Mouse (Mus musculus) ES-E14 (cell line): ENCODE data around the gene Hras. TPM values are rescaled to one million over a fixed set of nuclear protein-coding genes. Genes with fewer than 3 reads are reported as not detected.

Experiments used
- DNase-seq: peaks from one replicate; pipeline ENCODE4 v3.0.0-alpha.2; 2013; ENCODE audit warnings: low read depth, low spot score
- H3K27ac ChIP-seq: 2 replicates; pipeline ENCODE4 v1.5.1; 2012; ENCODE audit warnings: low read depth, mild to moderate bottlenecking, low read length, moderate library complexity, mixed read lengths; ENCODE audit not compliant: poor library complexity, insufficient read depth, severe bottlenecking
- H3K36me3 ChIP-seq: 2 replicates; pipeline ENCODE4 v1.6.1; 2012; ENCODE audit warnings: mild to moderate bottlenecking, low read length, moderate library complexity, mixed read lengths; ENCODE audit not compliant: control insufficient read depth, poor library complexity, insufficient read depth, severe bottlenecking
- H3K4me1 ChIP-seq, 2 experiments: fragments of 150-350 bp in 1 of 2; sonication (generic) in 1 of 2; 2 replicates each; pipeline ENCODE4 v1.6.1; 2012; ENCODE audit warnings: low read length in 2 of 2, mild to moderate bottlenecking in 1 of 2, mixed read lengths in 1 of 2; ENCODE audit not compliant: control insufficient read depth in 2 of 2, insufficient read depth in 2 of 2, poor library complexity in 1 of 2
- H3K4me3 ChIP-seq, 2 experiments: fragments of 150-350 bp in 1 of 2; sonication (generic) in 1 of 2; 2 replicates each; pipeline ENCODE4 v1.5.1; 2012; ENCODE audit warnings: low read length in 2 of 2, low read depth in 1 of 2, mild to moderate bottlenecking in 1 of 2, mixed read lengths in 1 of 2; ENCODE audit not compliant: insufficient read depth in 1 of 2, poor library complexity in 1 of 2, severe bottlenecking in 1 of 2
- H3K9ac ChIP-seq: 2 replicates; pipeline ENCODE4 v1.6.1; 2012; ENCODE audit warnings: low read depth, mild to moderate bottlenecking, low read length, mixed read lengths; ENCODE audit not compliant: poor library complexity, insufficient read depth, severe bottlenecking
- H3K9me3 ChIP-seq: fragments of 150-350 bp; sonication (generic); 2 replicates; pipeline ENCODE4 v1.6.1; 2012; ENCODE audit warnings: low read depth, mild to moderate bottlenecking, low read length; ENCODE audit not compliant: control insufficient read depth, insufficient read depth
- CHD2 ChIP-seq: IDR thresholded peaks from 2 replicates; pipeline ENCODE4 v1.6.1; 2014; ENCODE audit warnings: mild to moderate bottlenecking, low read depth, low read length, inconsistent platforms
- HCFC1 ChIP-seq: IDR thresholded peaks from 2 replicates; pipeline ENCODE4 v1.6.1; 2012; ENCODE audit warnings: low read length, inconsistent platforms, borderline replicate concordance; ENCODE audit not compliant: insufficient read depth
- MAFK ChIP-seq: IDR thresholded peaks from 2 replicates; pipeline ENCODE4 v1.6.1; 2014; ENCODE audit warnings: mild to moderate bottlenecking, low read depth, low read length, inconsistent platforms; ENCODE audit not compliant: insufficient read depth
- ZC3H11A ChIP-seq: IDR thresholded peaks from 2 replicates; pipeline ENCODE4 v1.6.1; 2012; ENCODE audit warnings: low read depth, mild to moderate bottlenecking, inconsistent platforms, low read length, borderline replicate concordance
- ZNF384 ChIP-seq: IDR thresholded peaks from 2 replicates; pipeline ENCODE4 v1.6.1; 2012; ENCODE audit warnings: low read depth, low read length, inconsistent platforms
- in situ Hi-C, 2 experiments: fragments of 600-800 bp; cut with MboI; formaldehyde crosslinking; loops; one replicate each; pipeline ENCODE4 v1.15.1; 2025; ENCODE audit warnings: low sequenced_read_pairs in 2 of 2, inconsistent platforms in 1 of 2; ENCODE audit not compliant: unreplicated experiment in 2 of 2
- total RNA-seq: library from RNA; depleted of rRNA; stranded (reverse); fragments of 300-350 nt; gene quantifications from 2 replicates; pipeline ENCODE4 v1.2.3, GENCODE M21; 2012

Hras gene
- total RNA-seq, 1 experiment: 130 TPM

GRCm38 (mm10) chr7:141195754-141196153, 1.9 kb upstream of the Hras start:
- in situ Hi-C loops: no loop called here
- H3K4me3 ChIP-seq: no peak overlapping the region
- peaks cover 16% of the 10 kb centered on the region for H3K36me3 ChIP-seq
- H3K9me3 ChIP-seq: no peaks in the 10 kb centered on the region
- no peak for DNase-seq
- no peak overlapping the region for H3K27ac ChIP-seq
- H3K4me1 ChIP-seq: peaks cover 0 to 17% of the 10 kb centered on the region in 2 experiments; a peak in 1 of 4 replicates
- no peak for TF ChIP-seq CHD2
- no peak for TF ChIP-seq ZC3H11A
- no peak for TF ChIP-seq ZNF384
- no peak for TF ChIP-seq MAFK
- no peak for TF ChIP-seq HCFC1
- no peak overlapping the region for H3K9ac ChIP-seq

DNA sequence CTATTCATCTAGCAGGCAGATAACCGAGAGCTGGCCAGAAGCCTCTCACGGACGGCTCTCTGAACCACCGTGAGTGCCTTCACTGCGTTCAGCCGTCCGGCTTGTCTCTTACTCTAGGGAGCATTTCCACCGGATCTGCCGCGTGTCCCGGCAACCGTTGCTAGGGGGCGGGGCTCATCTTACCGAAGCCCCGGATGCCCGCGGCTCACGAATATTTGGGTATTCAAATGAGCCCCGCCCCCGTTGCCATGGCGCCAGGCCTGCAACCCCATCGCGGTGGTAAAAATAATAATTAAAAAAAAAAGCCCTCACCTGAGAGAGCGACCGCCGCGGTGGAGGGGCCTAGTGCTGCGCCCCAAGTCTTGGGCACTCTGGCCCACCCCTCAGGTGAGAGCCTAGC, 1.0 kb upstream of the Hras start:
- DNase-seq: peak; percentile 90
- H3K9ac ChIP-seq: peak overlapping the region; percentile 76
- no peak for TF ChIP-seq ZC3H11A
- TF ChIP-seq HCFC1: no peak
- no peak for TF ChIP-seq CHD2
- H3K27ac ChIP-seq: no peak overlapping the region
- peak overlapping the region; percentile 82 to 100 for H3K4me3 ChIP-seq
- no peaks in the 10 kb centered on the region for H3K9me3 ChIP-seq
- H3K36me3 ChIP-seq: peaks cover 25% of the 10 kb centered on the region
- in situ Hi-C loops: no loop called here
- H3K4me1 ChIP-seq: peaks cover 0 to 17% of the 10 kb centered on the region in 2 experiments; a peak in 1 of 4 replicates

DNA sequence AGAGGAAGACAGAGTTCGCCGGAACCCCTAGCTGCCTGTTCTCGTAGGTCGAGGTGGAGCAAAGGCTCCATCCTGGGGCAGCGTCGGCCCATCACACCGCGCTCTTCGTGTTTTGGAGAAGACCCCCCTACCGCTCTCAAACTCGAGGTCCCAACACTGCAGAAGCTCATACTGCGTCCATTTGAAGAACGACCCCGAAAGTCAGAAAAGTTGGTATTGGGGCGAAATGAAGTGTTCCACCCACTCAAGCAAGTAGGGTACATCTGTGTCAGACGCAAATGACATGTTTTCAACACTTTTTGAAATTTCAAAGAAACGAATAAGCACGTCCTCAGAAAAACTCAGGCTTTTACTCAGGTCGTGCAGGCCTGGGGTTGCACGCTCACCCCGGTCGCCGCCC, 604 bp upstream of the Hras start:
- in situ Hi-C loops: no loop called here
- Histone ChIP-seq H3K9me3 (no peaks in the 10 kb centered on the region), H3K4me3 (peak overlapping the region; percentile 82 to 100), H3K36me3 (peaks cover 28% of the 10 kb centered on the region), H3K27ac (no peak overlapping the region), H3K4me1 (peaks cover 0 to 17% of the 10 kb centered on the region in 2 experiments; a peak in 1 of 4 replicates), H3K9ac (peak overlapping the region; percentile 76; the same call in 1 of the 2 replicates)
- DNase-seq: no peak
- TF ChIP-seq ZC3H11A (no peak), ZNF384 (no peak), CHD2 (no peak), MAFK (no peak), HCFC1 (no peak)

DNA sequence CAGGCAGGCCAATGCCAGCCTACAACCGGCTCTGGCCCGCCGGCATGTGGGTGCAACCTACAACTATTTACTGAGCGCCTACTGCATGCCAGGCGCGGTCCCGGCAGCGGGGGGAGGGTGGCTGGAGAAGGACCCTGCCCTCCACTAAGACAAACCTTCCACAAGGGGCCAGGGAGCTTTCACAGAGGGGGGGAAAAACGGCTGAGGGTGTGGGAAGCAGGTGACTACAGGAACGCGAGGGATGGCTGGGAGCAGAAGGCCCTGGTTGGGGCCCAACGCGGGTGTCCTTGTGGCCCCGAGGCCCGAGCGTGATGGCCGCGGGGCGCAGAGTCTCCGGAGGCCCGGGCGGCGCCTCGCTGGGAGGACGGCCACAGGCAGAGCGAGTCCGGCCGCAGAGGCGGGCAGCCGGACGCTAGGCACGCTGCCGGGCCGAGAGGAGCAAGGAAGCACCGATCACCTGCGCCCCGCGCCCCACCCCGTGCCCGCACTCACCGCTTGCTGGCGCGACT, 403 bp downstream of the Hras start:
- H3K4me1 ChIP-seq: peaks cover 0 to 17% of the 10 kb centered on the region in 2 experiments; a peak in 1 of 4 replicates
- H3K27ac ChIP-seq: no peak overlapping the region; the same call in 1 of the 2 replicates
- TF ChIP-seq CHD2: no peak
- no peak for TF ChIP-seq ZNF384
- H3K36me3 ChIP-seq: peaks cover 32% of the 10 kb centered on the region
- peak overlapping the region; percentile 81 for H3K9ac ChIP-seq
- H3K4me3 ChIP-seq: peak overlapping the region; percentile 88 to 93
- in situ Hi-C loops: no loop called here
- no peaks in the 10 kb centered on the region for H3K9me3 ChIP-seq
- DNase-seq: no peak

DNA sequence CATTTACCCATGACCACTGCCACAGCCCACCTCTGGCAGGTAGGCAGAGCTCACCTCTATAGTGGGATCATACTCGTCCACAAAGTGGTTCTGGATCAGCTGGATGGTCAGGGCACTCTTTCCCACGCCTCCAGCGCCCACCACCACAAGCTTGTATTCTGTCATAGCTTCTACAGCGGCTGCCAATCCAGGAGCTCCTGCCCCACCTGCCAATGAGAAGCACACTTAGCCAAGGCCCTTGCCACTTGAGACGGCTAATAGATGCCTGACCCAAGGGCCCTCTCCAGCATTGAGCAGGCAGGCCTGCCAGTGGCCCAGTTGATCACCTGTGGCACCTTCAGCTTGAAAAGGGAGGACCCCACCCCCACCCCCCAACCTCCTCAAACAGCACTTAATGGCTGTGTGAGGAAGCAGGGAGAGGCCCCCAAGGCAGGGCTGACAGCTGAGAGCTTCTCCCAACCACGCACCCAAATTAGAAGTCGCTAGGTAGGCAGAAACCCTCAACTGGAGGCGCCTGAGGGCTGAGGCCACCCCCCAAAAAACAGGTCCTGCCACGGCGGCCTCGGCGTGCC, 943 bp downstream of the Hras start:
- no peak for DNase-seq
- Histone ChIP-seq H3K4me3 (peak overlapping the region; percentile 88 to 93), H3K4me1 (peaks cover 0 to 17% of the 10 kb centered on the region in 2 experiments; a peak in 1 of 4 replicates), H3K27ac (no peak overlapping the region), H3K36me3 (peaks cover 32% of the 10 kb centered on the region), H3K9ac (peak overlapping the region; percentile 81), H3K9me3 (no peaks in the 10 kb centered on the region)
- in situ Hi-C loops: no loop called here
- TF ChIP-seq ZNF384 (no peak), HCFC1 (no peak), ZC3H11A (no peak), MAFK (no peak), CHD2 (no peak)
